Mouse (Mus musculus): Measurements from ENCODE around the gene Olfr1086. TPM values are rescaled to one million over a fixed set of nuclear protein-coding genes. Genes with fewer than 3 reads are reported as not detected.
"Not testable (repeated sequence)": the region's sequence is repeated elsewhere in the genome, so short reads cannot be mapped to it uniquely, and the experiment has no call there.

The Olfr1086 gene
- not detected in 2 replicates for polyA plus RNA-seq (2012)

DNA sequence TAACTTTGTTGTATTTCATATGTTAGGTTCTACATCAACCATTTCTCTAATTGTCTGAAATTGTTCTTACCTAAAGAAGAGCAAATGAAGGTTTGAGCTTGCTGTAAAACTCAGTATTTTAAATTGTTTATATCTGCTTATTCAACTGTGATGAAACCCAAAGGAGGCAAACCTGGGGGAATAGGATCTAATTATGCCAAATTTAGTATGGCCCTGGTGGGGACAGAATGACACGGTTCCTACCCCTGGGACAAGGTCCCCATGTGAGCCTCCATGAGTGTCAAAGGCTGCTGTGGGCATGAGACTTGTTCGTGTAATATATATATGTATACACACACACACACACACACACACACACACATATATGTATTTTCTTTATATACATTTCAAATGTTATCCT, at the start of gene Olfr1086:
Gene Olfr1086, minus strand, starts transcription at position 101 of the 400 bp plus-strand sequence.
- Histone ChIP-seq H3K4me3 (replicated peaks) (no peak within 1 kb of the TSS), H3K4me1 (ENCODE audit: control insufficient read depth) (no peaks in the 10 kb centered on the region), H3K36me3 (ENCODE audit: control insufficient read depth) (no peaks in the 10 kb centered on the region), H3K27me3 (ENCODE audit: control insufficient read depth) (no peaks in the 10 kb centered on the region), H3K9me3 (ENCODE audit: control insufficient read depth, low read length) (no peaks in the 10 kb centered on the region)
- TF ChIP-seq GATA1 (IDR thresholded peaks at IDR 0.05; ENCODE audit: low read length), result no peak
- no peak for TF ChIP-seq TAL1 (IDR thresholded peaks at IDR 0.05; ENCODE audit: low read length)

DNA sequence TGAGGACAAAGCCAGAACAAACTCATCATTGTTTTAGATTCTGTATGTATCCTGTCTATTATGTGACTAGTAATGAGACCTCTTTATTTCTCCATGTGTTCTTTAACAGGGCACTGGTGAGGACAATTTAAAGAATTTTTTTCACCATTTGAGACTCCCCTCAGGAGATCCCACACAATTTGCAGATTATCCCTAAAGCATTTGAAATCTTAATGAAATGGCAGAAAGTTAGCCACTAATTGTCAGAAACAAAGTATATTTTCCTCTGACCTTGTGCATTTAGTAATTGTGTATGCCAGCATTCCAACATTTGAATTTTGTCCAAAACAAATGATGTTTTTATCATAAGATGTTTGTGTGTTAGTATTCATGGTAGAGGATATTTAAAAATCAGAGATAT, 18.4 kb upstream of the Olfr1086 start, which contains the start of gene Olfr1087:
Gene Olfr1087, minus strand, starts transcription at position 101 of the 400 bp plus-strand sequence.
- Histone ChIP-seq H3K4me1 (ENCODE audit: control insufficient read depth) (no peaks in the 10 kb centered on the region), H3K4me3 (replicated peaks) (no peak within 1 kb of the TSS), H3K36me3 (ENCODE audit: control insufficient read depth) (no peaks in the 10 kb centered on the region), H3K27me3 (ENCODE audit: control insufficient read depth) (no peaks in the 10 kb centered on the region), H3K9me3 (ENCODE audit: control insufficient read depth, low read length) (no peaks in the 10 kb centered on the region)
- TF ChIP-seq TAL1 (IDR thresholded peaks at IDR 0.05; ENCODE audit: low read length), result no peak
- TF ChIP-seq GATA1 (IDR thresholded peaks at IDR 0.05; ENCODE audit: low read length), result no peak

- Histone ChIP-seq H3K4me3 (replicated peaks) (no peak within 1 kb of the TSS), H3K9me3 (ENCODE audit: control insufficient read depth, low read length) (no peaks in the 10 kb centered on the region), H3K27me3 (ENCODE audit: control insufficient read depth) (no peaks in the 10 kb centered on the region), H3K36me3 (ENCODE audit: control insufficient read depth) (no peaks in the 10 kb centered on the region), H3K4me1 (ENCODE audit: control insufficient read depth) (no peaks in the 10 kb centered on the region)
- TF ChIP-seq TAL1 (IDR thresholded peaks at IDR 0.05; ENCODE audit: low read length) (no peak), GATA1 (IDR thresholded peaks at IDR 0.05; ENCODE audit: low read length) (no peak)
These were observed 18.0 kb downstream of the Olfr1086 start, which contains the start of gene Olfr1085 for GRCm38 (mm10) chr2:86661919-86662318. Gene Olfr1085, minus strand, starts transcription at chr2:86662019.

- not testable (repeated sequence) for H3K36me3 ChIP-seq (ENCODE audit: control insufficient read depth)
These were observed 40.3 kb downstream of the Olfr1086 start, which contains the start of gene Olfr1084 for GRCm38 (mm10) chr2:86639625-86640024. Gene Olfr1084, minus strand, starts transcription at chr2:86639725.

More at GRCm38 (mm10) chr2:86639625-86640024, 40.3 kb downstream of the Olfr1086 start, which contains the start of gene Olfr1084:
- not testable (repeated sequence) for H3K9me3 ChIP-seq (ENCODE audit: control insufficient read depth, low read length); H3K4me1 ChIP-seq (ENCODE audit: control insufficient read depth); H3K27me3 ChIP-seq (ENCODE audit: control insufficient read depth); H3K4me3 ChIP-seq (replicated peaks)

Other genes with a start within 250 kb of the Olfr1086 start
- not detected in 2 replicates for gene Olfr1065, start 229.5 kb downstream of the Olfr1086 start, polyA plus RNA-seq (2012)
- not detected in 2 replicates for gene Olfr1066, start 223.8 kb downstream of the Olfr1086 start, polyA plus RNA-seq (2012)
- not detected in 2 replicates for gene Olfr228, start 192.7 kb downstream of the Olfr1086 start, polyA plus RNA-seq (2012)
- gene Olfr1076, start 171.6 kb downstream of the Olfr1086 start, polyA plus RNA-seq (2012), result not detected in 2 replicates
- not detected in 2 replicates for gene Olfr1079, start 137.6 kb downstream of the Olfr1086 start, polyA plus RNA-seq (2012)
- not detected in 2 replicates for gene Olfr1080, start 121.9 kb downstream of the Olfr1086 start, polyA plus RNA-seq (2012)
- gene Olfr1082, start 81.1 kb downstream of the Olfr1086 start, polyA plus RNA-seq (2012), result not detected in 2 replicates
- not detected in 2 replicates for gene Olfr1084, start 40.4 kb downstream of the Olfr1086 start, polyA plus RNA-seq (2012)
- gene Olfr1085, start 18.1 kb downstream of the Olfr1086 start, polyA plus RNA-seq (2012), result not detected in 2 replicates
- gene Olfr1087, start 18.3 kb upstream of the Olfr1086 start, polyA plus RNA-seq (2012), result not detected in 2 replicates
- gene Olfr1089, start 53.6 kb upstream of the Olfr1086 start, polyA plus RNA-seq (2012), result not detected in 2 replicates
- not detected in 2 replicates for gene Olfr1090, start 78.9 kb upstream of the Olfr1086 start, polyA plus RNA-seq (2012)
- not detected in 2 replicates for gene Olfr1093, start 102.4 kb upstream of the Olfr1086 start, polyA plus RNA-seq (2012)
- not detected in 2 replicates for gene Olfr141, start 129.9 kb upstream of the Olfr1086 start, polyA plus RNA-seq (2012)
- gene Olfr1094, start 144.6 kb upstream of the Olfr1086 start, polyA plus RNA-seq (2012), result 0.03 TPM in 1 of 2 replicates, not detected in the other
- not detected in 2 replicates for gene Olfr1095, start 171.6 kb upstream of the Olfr1086 start, polyA plus RNA-seq (2012)
- gene Gm13723, start 194.7 kb upstream of the Olfr1086 start, polyA plus RNA-seq (2012), result not detected in 2 replicates
- not detected in 2 replicates for gene Olfr1097, start 212.1 kb upstream of the Olfr1086 start, polyA plus RNA-seq (2012)
- not detected in 2 replicates for gene Olfr1098, start 244.5 kb upstream of the Olfr1086 start, polyA plus RNA-seq (2012)

All from erythroblast, embryonic 14.5 days (primary cell).